Mouse (Mus musculus): ENCODE results near the gene Cela3b. TPM values are rescaled to one million over a fixed set of nuclear protein-coding genes. Genes with fewer than 3 reads are reported as not detected.

Gene Cela3b
- polyA plus RNA-seq, 1 experiment from 2014 or later = not detected

GRCm38 (mm10) chr4:137460676-137461075 lies 30.3 kb upstream of the Cela3b start:
- H3K4me1 ChIP-seq = peaks cover 26% of the 10 kb centered on the region
- ATAC-seq (ENCODE audit: insufficient number of reproducible peaks, insufficient read depth, low FRiP score, low TSS enrichment, low read depth) = no peak
- no peaks in the 10 kb centered on the region for H3K27me3 ChIP-seq
- no peaks in the 10 kb centered on the region for H3K9me3 ChIP-seq
- 0 out of 2 replicates have a peak overlapping the region, but pooled peaks have one; percentile 28 for H3K27ac ChIP-seq
- no peaks in the 10 kb centered on the region for H3K36me3 ChIP-seq
- H3K4me3 ChIP-seq = no peak overlapping the region
- 64% methylated on average over 14 of the region's 14 CpGs for WGBS
- no peak overlapping the region for H3K4me2 ChIP-seq
- no peak overlapping the region for H3K9ac ChIP-seq

GRCm38 (mm10) chr4:137458861-137459260 lies 28.5 kb upstream of the Cela3b start:
- no peak overlapping the region for H3K4me3 ChIP-seq
- H3K4me1 ChIP-seq = peaks cover 8% of the 10 kb centered on the region; the same call in 1 of the 2 replicates
- WGBS = 58% methylated on average over 5 of the region's 5 CpGs
- H3K27ac ChIP-seq = no peak overlapping the region
- no peak overlapping the region for H3K4me2 ChIP-seq
- H3K9ac ChIP-seq = no peak overlapping the region
- no peaks in the 10 kb centered on the region for H3K27me3 ChIP-seq
- no peak for ATAC-seq (ENCODE audit: insufficient number of reproducible peaks, insufficient read depth, low FRiP score, low TSS enrichment, low read depth)
- no peaks in the 10 kb centered on the region for H3K36me3 ChIP-seq
- H3K9me3 ChIP-seq = no peaks in the 10 kb centered on the region

- Histone ChIP-seq H3K9ac (no peak overlapping the region), H3K4me2 (no peak overlapping the region), H3K27me3 (no peaks in the 10 kb centered on the region), H3K4me3 (no peak overlapping the region), H3K36me3 (no peaks in the 10 kb centered on the region), H3K9me3 (no peaks in the 10 kb centered on the region), H3K4me1 (0 out of 2 replicates have a peak, but pooled peaks cover 5% of the 10 kb centered on the region), H3K27ac (no peak overlapping the region)
- 77% methylated on average over 9 of the region's 9 CpGs for WGBS
- ATAC-seq (ENCODE audit: insufficient number of reproducible peaks, insufficient read depth, low FRiP score, low TSS enrichment, low read depth) = no peak
Observed at GRCm38 (mm10) chr4:137458310-137458709, 28.0 kb upstream of the Cela3b start.

GRCm38 (mm10) chr4:137457292-137457691 lies 27.0 kb upstream of the Cela3b start:
- Histone ChIP-seq H3K27ac (no peak overlapping the region), H3K36me3 (no peaks in the 10 kb centered on the region)
- 83% methylated on average over 4 of the region's 4 CpGs for WGBS

GRCm38 (mm10) chr4:137456581-137456980 lies 26.2 kb upstream of the Cela3b start:
- no peak overlapping the region for H3K4me3 ChIP-seq
- H3K27me3 ChIP-seq = no peaks in the 10 kb centered on the region
- no peaks in the 10 kb centered on the region for H3K36me3 ChIP-seq
- 0 out of 2 replicates have a peak, but pooled peaks cover 5% of the 10 kb centered on the region for H3K4me1 ChIP-seq
- 85% methylated on average over 12 of the region's 12 CpGs for WGBS
- H3K27ac ChIP-seq = no peak overlapping the region
- ATAC-seq (ENCODE audit: insufficient number of reproducible peaks, insufficient read depth, low FRiP score, low TSS enrichment, low read depth) = no peak
- no peak overlapping the region for H3K4me2 ChIP-seq
- H3K9me3 ChIP-seq = no peaks in the 10 kb centered on the region
- H3K9ac ChIP-seq = no peak overlapping the region

More at GRCm38 (mm10) chr4:137457292-137457691, 27.0 kb upstream of the Cela3b start:
- H3K4me1 ChIP-seq = 0 out of 2 replicates have a peak, but pooled peaks cover 5% of the 10 kb centered on the region
- H3K4me2 ChIP-seq = no peak overlapping the region
- no peaks in the 10 kb centered on the region for H3K9me3 ChIP-seq
- H3K9ac ChIP-seq = no peak overlapping the region
- no peak overlapping the region for H3K4me3 ChIP-seq
- no peak for ATAC-seq (ENCODE audit: insufficient number of reproducible peaks, insufficient read depth, low FRiP score, low TSS enrichment, low read depth)
- no peaks in the 10 kb centered on the region for H3K27me3 ChIP-seq

- Histone ChIP-seq H3K4me3 (no peak overlapping the region), H3K36me3 (no peaks in the 10 kb centered on the region), H3K9me3 (no peaks in the 10 kb centered on the region), H3K4me2 (no peak overlapping the region), H3K4me1 (peaks cover 5% of the 10 kb centered on the region; the same call in 1 of the 2 replicates), H3K27me3 (no peaks in the 10 kb centered on the region), H3K27ac (no peak overlapping the region), H3K9ac (no peak overlapping the region)
- ATAC-seq (ENCODE audit: insufficient number of reproducible peaks, insufficient read depth, low FRiP score, low TSS enrichment, low read depth) = no peak
- WGBS = 88% methylated on average over 14 of the region's 14 CpGs
Observed at GRCm38 (mm10) chr4:137454582-137454981, 24.2 kb upstream of the Cela3b start.

- Histone ChIP-seq H3K9ac (no peak within 1 kb of the TSS), H3K27ac (no peak within 1 kb of the TSS), H3K4me2 (no peak within 1 kb of the TSS), H3K4me1 (peaks cover 11% of the 10 kb centered on the region), H3K27me3 (no peaks in the 10 kb centered on the region), H3K36me3 (no peaks in the 10 kb centered on the region), H3K4me3 (no peak within 1 kb of the TSS), H3K9me3 (no peaks in the 10 kb centered on the region)
- 79% methylated on average over 8 of the region's 8 CpGs for WGBS
- ATAC-seq (ENCODE audit: insufficient number of reproducible peaks, insufficient read depth, low FRiP score, low TSS enrichment, low read depth) = no peak
Observed at GRCm38 (mm10) chr4:137453234-137453767, 23.0 kb upstream of the Cela3b start, which contains the start of gene 1700013G24Rik. Gene 1700013G24Rik, plus strand, starts transcription at chr4:137453284.

GRCm38 (mm10) chr4:137452190-137452589 lies 21.9 kb upstream of the Cela3b start:
- Histone ChIP-seq H3K4me3 (no peak overlapping the region), H3K27me3 (no peaks in the 10 kb centered on the region), H3K36me3 (no peaks in the 10 kb centered on the region), H3K4me2 (no peak overlapping the region), H3K27ac (no peak overlapping the region), H3K9me3 (no peaks in the 10 kb centered on the region), H3K9ac (no peak overlapping the region), H3K4me1 (peaks cover 18% of the 10 kb centered on the region)
- ATAC-seq (ENCODE audit: insufficient number of reproducible peaks, insufficient read depth, low FRiP score, low TSS enrichment, low read depth) = no peak
- WGBS = 93% methylated on average over 6 of the region's 6 CpGs

GRCm38 (mm10) chr4:137449715-137450114 lies 19.4 kb upstream of the Cela3b start:
- H3K36me3 ChIP-seq = no peaks in the 10 kb centered on the region
- H3K4me2 ChIP-seq = no peak overlapping the region
- H3K4me3 ChIP-seq = no peak overlapping the region
- peaks cover 18% of the 10 kb centered on the region for H3K4me1 ChIP-seq
- no peak for ATAC-seq (ENCODE audit: insufficient number of reproducible peaks, insufficient read depth, low FRiP score, low TSS enrichment, low read depth)
- H3K27me3 ChIP-seq = no peaks in the 10 kb centered on the region
- H3K9ac ChIP-seq = no peak overlapping the region
- H3K27ac ChIP-seq = no peak overlapping the region
- 86% methylated on average over 10 of the region's 10 CpGs for WGBS
- H3K9me3 ChIP-seq = no peaks in the 10 kb centered on the region

GRCm38 (mm10) chr4:137449132-137449531 lies 18.8 kb upstream of the Cela3b start:
- Histone ChIP-seq H3K27ac (no peak overlapping the region; the same call in 1 of the 2 replicates), H3K4me1 (peaks cover 18% of the 10 kb centered on the region), H3K36me3 (no peaks in the 10 kb centered on the region), H3K9ac (no peak overlapping the region), H3K9me3 (no peaks in the 10 kb centered on the region), H3K27me3 (no peaks in the 10 kb centered on the region), H3K4me2 (no peak overlapping the region), H3K4me3 (no peak overlapping the region)
- ATAC-seq (ENCODE audit: insufficient number of reproducible peaks, insufficient read depth, low FRiP score, low TSS enrichment, low read depth) = no peak
- 77% methylated on average over 2 of the region's 2 CpGs for WGBS

- no peaks in the 10 kb centered on the region for H3K9me3 ChIP-seq
- WGBS = 34% methylated on average over 2 of the region's 2 CpGs
- peak overlapping the region; percentile 30; the same call in 1 of the 2 replicates for H3K4me2 ChIP-seq
- H3K4me1 ChIP-seq = peaks cover 22% of the 10 kb centered on the region
- no peak overlapping the region for H3K4me3 ChIP-seq
- no peaks in the 10 kb centered on the region for H3K27me3 ChIP-seq
- no peak overlapping the region for H3K9ac ChIP-seq
- no peak for ATAC-seq (ENCODE audit: insufficient number of reproducible peaks, insufficient read depth, low FRiP score, low TSS enrichment, low read depth)
- no peaks in the 10 kb centered on the region for H3K36me3 ChIP-seq
- H3K27ac ChIP-seq = peak overlapping the region; percentile 58
Observed at GRCm38 (mm10) chr4:137448641-137449040, 18.3 kb upstream of the Cela3b start.

- H3K9me3 ChIP-seq = no peaks in the 10 kb centered on the region
- H3K4me1 ChIP-seq = peaks cover 22% of the 10 kb centered on the region
- peak; percentile 66; the same call in 1 of the 2 replicates for ATAC-seq (ENCODE audit: insufficient number of reproducible peaks, insufficient read depth, low FRiP score, low TSS enrichment, low read depth)
- no peaks in the 10 kb centered on the region for H3K36me3 ChIP-seq
- H3K27me3 ChIP-seq = no peaks in the 10 kb centered on the region
- H3K4me2 ChIP-seq = peak overlapping the region; percentile 30
- 24% methylated on average over 6 of the region's 6 CpGs for WGBS
- H3K9ac ChIP-seq = no peak overlapping the region
- no peak overlapping the region for H3K4me3 ChIP-seq
- peak overlapping the region; percentile 58 for H3K27ac ChIP-seq
Observed at GRCm38 (mm10) chr4:137448197-137448596, 17.9 kb upstream of the Cela3b start.
